Mouse (Mus musculus): ENCODE results near the gene Cd68. TPM values are rescaled to one million over a fixed set of nuclear protein-coding genes. Genes with fewer than 3 reads are reported as not detected.

The Cd68 gene
- total and polyA plus RNA-seq, 3 experiments, result 7.4 to 14.8 (median 7.6) TPM

DNA sequence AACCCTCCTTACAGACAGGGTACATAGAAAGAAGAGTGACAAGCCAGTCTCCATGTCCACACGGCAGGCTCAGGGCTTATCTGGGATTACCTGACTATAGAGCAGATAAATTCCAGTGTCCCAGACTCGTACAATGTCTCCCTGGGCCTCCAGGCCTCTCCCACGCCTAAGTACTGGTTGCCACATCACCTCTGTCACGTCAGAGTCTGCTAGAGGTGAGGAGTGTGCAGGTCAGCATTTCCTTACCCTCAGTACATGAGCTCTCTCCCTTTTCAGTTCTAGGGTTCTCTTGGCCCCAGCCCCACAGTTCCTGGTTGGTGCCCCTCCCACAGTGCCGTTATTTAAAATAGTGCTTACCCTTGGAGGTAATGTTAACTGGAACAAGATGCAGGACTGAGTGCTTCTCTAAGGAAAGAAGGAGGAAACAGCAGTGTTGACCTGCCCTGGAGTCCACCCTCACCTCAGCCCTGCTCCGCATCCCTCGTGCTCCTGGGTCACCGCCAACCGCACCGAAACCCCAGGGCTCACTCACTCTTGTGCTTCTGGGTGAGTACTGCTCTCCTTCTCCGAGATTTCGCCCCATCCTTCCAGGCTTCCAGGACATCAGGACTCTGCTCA lies 18.3 kb upstream of the Cd68 start:
- Histone ChIP-seq H3K9ac (ENCODE audit: low read depth, low read length) (no peak overlapping the region), H3K79me2 (replicated peaks; ENCODE audit: control insufficient read depth, insufficient read depth, low read length) (no peaks in the 10 kb centered on the region), H3K27me3 (ENCODE audit: control insufficient read depth, insufficient read depth, low read length) (no peaks in the 10 kb centered on the region), H3K4me1 (ENCODE audit: control insufficient read depth, insufficient read depth, low read length) (peaks cover 16% of the 10 kb centered on the region), H3K36me3 (ENCODE audit: control insufficient read depth, insufficient read depth, low read length) (no peaks in the 10 kb centered on the region), H3K4me3 (no peak overlapping the region), H3K27ac (peak overlapping the region; percentile 98)
- DNase-seq, result peak in 1 of 2 experiments; percentile 45
- no peak for TF ChIP-seq POLR2A (IDR thresholded peaks at IDR 0.05; ENCODE audit: insufficient read depth, low read depth, low read length)
- TF ChIP-seq EP300 (IDR thresholded peaks at IDR 0.05; ENCODE audit: insufficient read depth, low read depth, low read length), result no peak
- TF ChIP-seq CTCF (IDR thresholded peaks at IDR 0.05), result no peak
- WGBS, result 88% methylated on average over 12 of the region's 12 CpGs
- intact Hi-C loops (cut with DNase I), result loop anchor here (5.0 kb wide), 1 partner anchor 102 kb away; the partner anchor contains the start of genes Trp53 and Wrap53

DNA sequence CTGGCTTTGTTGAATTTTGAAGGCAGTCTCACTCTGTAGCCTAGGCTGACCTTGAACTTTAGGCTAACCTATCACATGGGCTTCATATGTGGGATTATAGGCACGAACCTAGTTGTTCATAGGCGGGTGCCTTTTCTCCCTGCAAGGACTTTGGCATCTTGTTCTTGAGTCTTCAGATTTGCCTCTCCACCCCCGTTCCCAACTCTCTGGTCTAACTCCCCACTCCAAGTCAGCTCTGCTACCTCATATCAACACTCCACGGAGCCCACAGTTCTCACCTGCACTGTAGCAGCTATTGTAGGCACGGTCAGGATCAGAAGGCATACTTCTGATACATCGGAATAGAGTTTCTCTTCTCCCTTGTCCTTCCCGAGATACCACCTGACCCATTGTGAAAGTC lies 17.6 kb upstream of the Cd68 start:
- Histone ChIP-seq H3K4me1 (ENCODE audit: control insufficient read depth, insufficient read depth, low read length) (peaks cover 16% of the 10 kb centered on the region), H3K9ac (ENCODE audit: low read depth, low read length) (no peak overlapping the region), H3K79me2 (replicated peaks; ENCODE audit: control insufficient read depth, insufficient read depth, low read length) (no peaks in the 10 kb centered on the region), H3K27me3 (ENCODE audit: control insufficient read depth, insufficient read depth, low read length) (no peaks in the 10 kb centered on the region), H3K36me3 (ENCODE audit: control insufficient read depth, insufficient read depth, low read length) (no peaks in the 10 kb centered on the region), H3K27ac (peak overlapping the region; percentile 31; the same call in 1 of the 2 replicates), H3K4me3 (no peak overlapping the region)
- 84% methylated on average over 7 of the region's 7 CpGs for WGBS
- no peak for DNase-seq
- no peak for TF ChIP-seq CTCF (IDR thresholded peaks at IDR 0.05)
- no peak for TF ChIP-seq EP300 (IDR thresholded peaks at IDR 0.05; ENCODE audit: insufficient read depth, low read depth, low read length)
- intact Hi-C loops (cut with DNase I), result loop anchor here (2.0 to 5.0 kb wide), 3 partner anchors 31 to 193 kb away; partner anchors contain the start of genes Trp53 and Wrap53

DNA sequence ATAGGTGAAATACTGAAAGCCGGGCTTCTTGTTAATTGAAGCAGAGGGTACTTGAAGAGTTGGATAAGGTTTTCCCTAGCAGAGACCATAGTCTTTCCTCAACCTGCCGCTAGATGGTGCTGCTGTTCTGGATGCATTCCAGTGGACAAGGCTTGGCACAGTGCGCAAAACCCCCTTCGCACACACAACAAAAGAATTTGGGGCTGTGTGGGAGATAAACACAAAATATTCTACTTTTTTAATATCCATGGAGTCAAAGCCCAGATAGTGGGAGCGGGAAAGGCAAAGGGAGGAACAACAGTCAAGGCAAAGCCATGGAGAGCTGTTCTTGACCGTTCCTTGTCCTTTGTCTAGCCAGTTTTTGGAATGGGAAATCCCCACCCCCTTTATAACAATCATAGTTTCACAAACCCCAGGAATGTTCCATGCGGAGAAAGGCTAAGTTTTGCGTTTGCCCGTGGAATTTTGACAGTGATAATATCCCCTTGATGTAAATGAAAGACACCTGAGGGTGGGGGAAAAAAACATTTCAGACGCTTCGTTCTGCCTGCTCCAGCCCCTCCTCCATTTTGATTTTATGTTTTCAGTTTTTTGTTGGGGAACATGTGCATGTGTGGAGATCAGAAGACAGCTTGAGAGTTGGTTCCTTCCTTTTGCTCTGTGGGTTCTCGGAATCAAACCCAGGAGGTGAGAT lies 17.0 kb upstream of the Cd68 start:
- Histone ChIP-seq H3K27ac (peak overlapping the region; percentile 82), H3K36me3 (ENCODE audit: control insufficient read depth, insufficient read depth, low read length) (no peaks in the 10 kb centered on the region), H3K27me3 (ENCODE audit: control insufficient read depth, insufficient read depth, low read length) (no peaks in the 10 kb centered on the region), H3K9ac (ENCODE audit: low read depth, low read length) (no peak overlapping the region), H3K4me3 (peak overlapping the region; percentile 98), H3K79me2 (replicated peaks; ENCODE audit: control insufficient read depth, insufficient read depth, low read length) (no peaks in the 10 kb centered on the region), H3K4me1 (ENCODE audit: control insufficient read depth, insufficient read depth, low read length) (peaks cover 16% of the 10 kb centered on the region)
- intact Hi-C loops (cut with DNase I), result loop anchor here (1.0 to 5.0 kb wide), 5 partner anchors 32 to 194 kb away; partner anchors contain the start of genes Polr2a, Trp53 and Wrap53
- 21% methylated on average over 12 of the region's 12 CpGs for WGBS
- TF ChIP-seq CTCF (IDR thresholded peaks at IDR 0.05) (peak; percentile 98; the same call in 1 of the 2 replicates), POLR2A (IDR thresholded peaks at IDR 0.05; ENCODE audit: insufficient read depth, low read depth, low read length) (no peak), EP300 (IDR thresholded peaks at IDR 0.05; ENCODE audit: insufficient read depth, low read depth, low read length) (peak; percentile 88; the same call in 1 of the 2 replicates)
- DNase-seq, result peak; percentile 88 to 91

DNA sequence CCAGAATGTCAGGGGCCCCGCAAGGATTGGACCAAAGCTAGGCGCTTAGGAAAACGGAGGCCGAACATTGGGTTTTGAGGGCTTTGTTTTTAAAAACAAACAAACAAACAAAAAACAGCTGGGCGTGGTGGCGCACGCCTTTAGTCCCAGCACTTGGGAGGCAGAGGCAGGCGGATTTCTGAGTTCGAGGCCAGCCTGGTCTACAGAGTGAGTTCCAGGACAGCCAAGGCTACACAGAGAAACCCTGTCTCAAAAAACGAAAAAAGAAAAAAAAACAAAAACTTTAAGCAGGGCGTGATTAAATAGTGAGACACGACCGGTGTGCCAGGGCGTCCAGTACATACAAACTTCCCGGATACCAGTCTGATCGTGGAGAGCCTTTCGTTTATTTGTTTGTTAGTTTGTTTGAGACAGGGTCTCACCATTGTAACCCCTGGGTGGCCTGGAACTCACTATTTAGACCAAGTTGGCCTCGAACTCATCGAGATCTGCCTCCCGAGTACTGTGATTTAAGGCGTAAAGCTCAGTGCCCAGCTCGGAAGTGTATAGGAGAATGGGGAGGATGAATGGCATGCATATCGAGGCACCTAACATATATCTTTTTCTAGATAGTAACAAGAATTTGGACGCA lies 16.4 kb upstream of the Cd68 start:
- Histone ChIP-seq H3K36me3 (ENCODE audit: control insufficient read depth, insufficient read depth, low read length) (no peaks in the 10 kb centered on the region), H3K79me2 (replicated peaks; ENCODE audit: control insufficient read depth, insufficient read depth, low read length) (no peaks in the 10 kb centered on the region), H3K9ac (ENCODE audit: low read depth, low read length) (peak overlapping the region; percentile 69), H3K27me3 (ENCODE audit: control insufficient read depth, insufficient read depth, low read length) (no peaks in the 10 kb centered on the region), H3K4me1 (ENCODE audit: control insufficient read depth, insufficient read depth, low read length) (peaks cover 16% of the 10 kb centered on the region), H3K4me3 (peak overlapping the region; percentile 98), H3K27ac (peak overlapping the region; percentile 82)
- WGBS, result 21% methylated on average over 24 of the region's 24 CpGs
- intact Hi-C loops (cut with DNase I), result loop anchor here (1.0 to 5.0 kb wide), 5 partner anchors 32 to 194 kb away; partner anchors contain the start of genes Polr2a, Trp53 and Wrap53
- no peak for DNase-seq
- no peak for TF ChIP-seq POLR2A (IDR thresholded peaks at IDR 0.05; ENCODE audit: insufficient read depth, low read depth, low read length)
- TF ChIP-seq CTCF (IDR thresholded peaks at IDR 0.05), result no peak
- no peak for TF ChIP-seq EP300 (IDR thresholded peaks at IDR 0.05; ENCODE audit: insufficient read depth, low read depth, low read length)

DNA sequence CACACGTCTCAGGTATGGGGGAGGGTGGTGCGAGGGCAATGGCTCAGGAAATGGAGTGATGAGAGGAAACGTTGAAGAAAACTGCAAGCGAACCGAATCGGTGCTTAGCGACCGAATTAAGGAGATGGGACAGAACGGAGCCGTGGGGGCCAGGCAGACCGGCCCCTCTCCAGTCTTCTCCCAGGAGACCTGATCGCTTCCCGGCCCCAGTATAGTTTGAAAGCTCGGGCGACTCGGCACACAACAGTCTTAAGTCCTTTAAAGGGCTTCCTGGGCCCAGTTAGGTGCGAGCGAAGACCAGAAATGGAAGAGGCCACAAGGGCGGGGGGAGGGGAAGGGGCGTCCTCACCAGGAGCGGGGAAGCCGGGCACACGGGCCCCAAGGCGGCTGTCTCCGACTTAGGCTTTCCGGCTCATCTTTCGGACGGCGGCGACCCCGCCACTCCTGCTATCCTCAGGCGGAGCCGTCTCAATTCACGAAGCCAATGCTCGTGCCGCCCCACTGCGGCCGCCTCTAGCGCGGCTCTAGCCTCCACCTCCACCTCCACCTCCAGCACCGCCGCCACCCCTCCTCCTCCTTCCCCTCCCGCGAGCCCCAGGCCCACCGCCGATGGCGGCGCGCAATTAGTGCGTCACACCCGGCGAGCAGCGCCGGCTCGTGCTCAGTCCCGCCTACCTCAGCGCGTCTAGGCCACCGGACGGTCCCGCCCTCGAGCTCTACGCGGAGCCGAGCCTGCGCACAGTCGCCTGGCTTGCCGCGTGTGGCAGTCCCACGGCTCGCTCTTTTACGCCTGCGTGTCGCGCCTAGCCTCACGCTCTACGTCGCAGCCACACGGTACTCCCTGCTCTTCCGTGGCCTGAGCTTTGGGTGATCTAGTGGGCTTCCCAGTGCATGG lies 15.6 kb upstream of the Cd68 start, which contains the start of gene Senp3:
Gene Senp3 (minus strand): TSS at position 771 of the 895 bp plus-strand sequence.
- Histone ChIP-seq H3K27me3 (ENCODE audit: control insufficient read depth, insufficient read depth, low read length) (no peaks in the 10 kb centered on the region), H3K27ac (peak within 1 kb of the TSS; percentile 82), H3K9ac (ENCODE audit: low read depth, low read length) (peak within 1 kb of the TSS; percentile 79), H3K79me2 (replicated peaks; ENCODE audit: control insufficient read depth, insufficient read depth, low read length) (no peaks in the 10 kb centered on the region), H3K4me3 (peak within 1 kb of the TSS; percentile 98), H3K36me3 (ENCODE audit: control insufficient read depth, insufficient read depth, low read length) (no peaks in the 10 kb centered on the region), H3K4me1 (ENCODE audit: control insufficient read depth, insufficient read depth, low read length) (peaks cover 14% of the 10 kb centered on the region)
- intact Hi-C loops (cut with DNase I), result loop anchor here (1.0 to 5.0 kb wide), 6 partner anchors 9 to 195 kb away; partner anchors contain the start of genes Eif4a1, Polr2a, Trp53 and Wrap53
- under 1% methylated on average over 77 of the region's 80 CpGs for WGBS
- TF ChIP-seq CTCF (IDR thresholded peaks at IDR 0.05) (no peak), EP300 (IDR thresholded peaks at IDR 0.05; ENCODE audit: insufficient read depth, low read depth, low read length) (peak; percentile 85; the same call in 1 of the 2 replicates), POLR2A (IDR thresholded peaks at IDR 0.05; ENCODE audit: insufficient read depth, low read depth, low read length) (peak; percentile 97)
- DNase-seq, result peak; percentile 97 to 98
